Mouse (Mus musculus) gastrocnemius, adult 18-20 months (tissue): Measurements from ENCODE around the gene Usp36. TPM values are rescaled to one million over a fixed set of nuclear protein-coding genes. Genes with fewer than 3 reads are reported as not detected.
"Not testable (repeated sequence)": the region's sequence is repeated elsewhere in the genome, so short reads cannot be mapped to it uniquely, and the experiment has no call there.

ENCODE experiments used
- DNase-seq: peaks from one replicate; pipeline ENCODE4 v3.0.0; 2021; ENCODE audit warnings: low spot score
- total RNA-seq, 2 experiments: library from RNA; stranded (reverse); gene quantifications; 2 replicates each; pipeline ENCODE4 v1.2.3; 2021

The Usp36 gene
- total RNA-seq, 2 experiments from 2014 or later, result 12.9 to 14.1 TPM

DNA sequence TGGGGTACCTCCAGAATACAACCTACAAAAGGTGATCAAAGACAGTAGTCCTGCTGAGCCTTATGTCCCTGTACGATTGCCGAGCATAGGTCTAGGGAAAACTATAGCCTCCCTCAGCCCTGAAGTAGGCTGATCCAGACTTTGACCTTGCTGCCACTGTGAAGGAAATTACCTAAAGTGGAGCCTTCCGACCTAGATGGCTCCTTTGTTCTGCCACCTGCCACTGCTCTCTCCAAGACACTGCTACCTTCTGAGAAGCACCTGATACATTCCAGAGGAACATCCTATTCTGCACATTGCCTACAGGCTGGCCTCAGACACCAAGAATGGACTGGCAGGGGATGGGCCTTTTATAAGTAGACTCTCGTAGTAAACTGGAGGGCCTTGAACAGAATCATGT lies 13.9 kb upstream of the Usp36 start:
- DNase-seq, result not testable (repeated sequence)

DNA sequence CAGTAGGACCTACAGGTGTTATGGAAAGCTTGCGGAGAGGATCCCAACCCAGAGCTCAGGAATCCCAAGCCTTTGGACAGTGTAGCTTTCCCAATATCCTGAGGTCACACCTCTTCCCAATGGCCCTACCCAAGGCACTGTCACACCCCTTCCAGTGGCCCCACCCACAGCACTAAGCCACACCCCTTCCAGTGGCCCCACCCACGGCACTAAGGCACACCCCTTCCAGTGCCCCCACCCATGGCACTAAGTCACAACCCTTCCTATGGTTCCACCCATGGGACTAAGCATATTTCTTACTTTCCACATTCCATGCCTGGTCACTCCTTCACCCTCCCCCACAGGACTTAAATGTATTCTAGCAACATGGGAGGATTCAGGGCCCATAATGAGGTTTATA lies 8.8 kb upstream of the Usp36 start:
- DNase-seq, result no peak

DNA sequence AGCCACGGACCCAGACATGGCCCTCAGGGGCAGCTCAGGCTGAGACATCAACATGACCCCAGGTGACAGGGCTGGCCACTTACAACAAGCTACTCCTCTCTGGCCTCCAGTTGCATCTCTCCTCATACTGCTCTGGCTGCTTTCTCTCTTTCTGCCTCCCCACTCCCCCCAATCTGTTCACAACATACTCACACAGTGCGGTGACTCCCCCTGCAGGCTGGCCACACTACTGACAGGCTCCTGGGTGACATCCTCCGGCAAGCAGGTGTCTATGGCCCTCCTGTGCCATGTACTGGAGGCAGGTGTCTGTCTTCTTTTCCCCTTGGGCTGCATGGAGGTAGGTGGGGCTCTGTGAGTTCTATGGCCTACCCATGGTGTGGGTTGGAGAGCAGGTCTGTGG lies 7.9 kb upstream of the Usp36 start:
- no peak for DNase-seq

DNA sequence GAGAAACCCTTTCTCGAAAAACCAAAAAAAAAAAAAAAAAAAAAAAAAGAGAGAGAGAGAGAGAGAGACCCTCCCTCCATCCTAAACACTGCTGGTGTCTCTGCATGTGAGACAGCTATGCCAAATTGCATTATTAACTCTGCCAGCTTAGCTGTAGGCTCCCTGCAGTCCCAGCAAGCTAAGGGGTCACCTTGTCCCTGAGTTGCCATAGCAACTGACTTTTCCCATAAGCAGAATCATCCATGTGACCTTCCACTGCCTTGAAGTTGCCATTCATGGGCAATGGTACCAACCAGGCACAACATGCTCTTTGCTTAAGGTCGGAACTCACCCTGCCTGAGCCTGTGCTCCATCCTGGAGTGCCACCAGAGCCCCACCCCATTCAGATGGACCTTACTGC lies 5.0 kb upstream of the Usp36 start:
- DNase-seq, result no peak

DNA sequence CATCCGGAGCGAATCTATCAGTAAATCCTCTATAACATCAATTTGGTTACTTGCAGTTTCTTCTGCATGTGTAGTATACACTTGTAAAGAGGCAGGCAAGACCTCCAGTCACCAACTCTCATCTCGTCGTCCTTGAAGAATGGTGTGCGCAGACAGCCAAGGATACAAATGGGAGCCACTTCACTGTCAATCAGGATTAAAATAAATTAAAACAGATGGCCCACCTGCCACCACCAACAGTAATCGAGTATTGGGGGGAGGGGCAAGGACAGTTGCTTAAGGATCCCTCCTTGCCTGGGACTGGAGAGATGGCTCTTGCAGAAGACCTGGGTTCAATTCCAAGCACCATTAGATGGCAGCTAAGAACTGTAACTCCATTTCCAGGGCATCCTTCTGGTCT lies 2.6 kb upstream of the Usp36 start:
- no peak for DNase-seq

DNA sequence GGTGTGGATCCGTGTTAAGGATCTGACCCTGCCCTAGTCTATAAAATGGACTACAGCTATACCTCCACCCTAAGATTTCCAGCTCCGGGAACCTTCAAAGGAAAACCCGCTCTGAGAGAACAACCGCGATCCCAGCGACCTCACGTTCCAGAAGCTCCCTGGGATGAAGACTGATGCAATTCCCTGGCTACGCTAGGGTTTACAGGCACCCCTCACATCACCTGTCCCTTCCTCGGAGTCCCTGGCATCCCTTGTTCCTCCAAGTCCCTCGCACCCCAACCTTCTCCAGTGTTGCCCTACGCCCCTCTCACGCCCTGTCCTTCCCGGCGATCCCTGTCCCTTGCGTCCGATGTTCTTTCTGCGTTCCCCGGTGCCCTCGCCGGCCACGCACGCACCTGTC lies 482 bp downstream of the Usp36 start:
- DNase-seq, result no peak

DNA sequence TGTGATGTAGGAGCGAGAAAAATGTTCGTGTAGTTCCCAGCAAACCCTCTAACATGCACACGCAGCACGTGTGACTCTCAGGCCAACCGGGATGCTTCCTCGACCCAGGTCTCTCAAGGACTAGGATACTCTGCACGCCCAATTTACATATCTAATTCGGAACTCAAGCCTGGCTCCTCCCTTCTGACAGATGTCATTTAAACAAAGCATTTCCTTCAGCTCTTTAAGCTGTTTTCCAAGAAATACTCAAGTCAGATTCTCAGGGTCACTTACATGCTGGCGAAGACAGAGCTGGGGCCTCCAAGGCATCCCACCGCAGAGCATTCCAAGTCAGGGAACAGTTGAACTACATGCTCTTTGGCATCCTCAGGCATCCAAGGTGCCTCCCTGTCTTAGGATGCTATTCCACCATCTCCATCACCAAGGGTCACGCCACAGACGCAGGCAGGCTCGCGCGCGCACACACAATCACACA lies 970 bp downstream of the Usp36 start:
- peak; percentile 18 for DNase-seq

DNA sequence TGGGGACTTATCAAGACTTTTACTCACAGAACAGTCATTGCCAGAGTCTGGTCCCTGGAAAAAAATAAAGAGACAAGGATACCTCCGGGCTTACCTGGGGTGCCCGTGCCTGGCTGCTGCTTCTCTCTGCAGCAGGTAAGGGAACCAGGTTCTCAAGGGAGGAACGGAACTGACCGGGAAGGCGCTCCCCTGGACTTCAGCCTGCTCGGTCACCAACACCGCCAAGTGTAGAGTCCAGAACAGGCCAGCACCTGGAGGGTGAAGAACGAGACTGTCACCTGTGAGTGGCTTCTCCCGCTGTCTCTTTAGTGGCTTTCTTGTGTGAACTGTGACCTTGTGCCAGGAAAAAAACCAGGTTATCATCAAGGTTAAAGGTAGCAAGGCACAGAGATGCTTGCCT lies 2.5 kb downstream of the Usp36 start:
- DNase-seq, result no peak

DNA sequence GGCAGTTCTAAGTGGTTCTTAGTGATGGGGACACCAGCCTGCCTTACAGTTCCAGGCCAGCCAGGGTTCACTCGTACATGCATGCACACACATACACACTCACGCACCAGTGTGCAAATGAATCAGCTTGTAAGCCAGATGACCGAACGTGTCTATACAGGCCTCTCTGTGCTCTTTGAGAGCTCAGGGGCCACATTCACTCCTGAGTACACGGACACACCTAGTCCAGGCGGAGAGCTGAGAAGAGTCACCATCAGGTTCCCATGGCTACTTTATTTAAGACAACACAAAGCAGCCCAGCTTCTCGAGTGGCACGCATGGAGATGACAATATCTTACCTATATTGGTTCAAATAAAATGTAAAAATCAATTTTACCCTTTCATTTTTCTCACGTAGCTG lies 3.6 kb downstream of the Usp36 start:
- DNase-seq, result no peak

DNA sequence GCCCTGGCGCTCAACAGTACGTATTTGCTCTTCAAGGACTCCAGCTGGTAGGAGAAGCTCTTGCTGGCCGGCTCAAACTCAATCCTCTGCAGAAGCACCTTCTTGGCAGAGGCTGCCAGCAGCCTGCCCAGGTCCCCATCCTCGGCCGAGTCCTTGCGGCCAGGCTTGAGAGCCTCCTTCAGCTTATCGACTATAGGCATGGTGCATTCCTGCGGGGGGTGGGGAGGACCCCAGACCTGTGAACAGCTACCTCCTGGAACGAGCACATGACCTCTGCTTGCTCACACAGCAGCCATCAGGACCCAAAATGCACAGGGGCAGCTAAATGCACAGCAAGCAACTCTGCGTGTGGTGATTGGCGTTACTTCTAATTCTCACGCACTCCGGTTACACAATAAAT lies 4.3 kb downstream of the Usp36 start:
- DNase-seq, result no peak

DNA sequence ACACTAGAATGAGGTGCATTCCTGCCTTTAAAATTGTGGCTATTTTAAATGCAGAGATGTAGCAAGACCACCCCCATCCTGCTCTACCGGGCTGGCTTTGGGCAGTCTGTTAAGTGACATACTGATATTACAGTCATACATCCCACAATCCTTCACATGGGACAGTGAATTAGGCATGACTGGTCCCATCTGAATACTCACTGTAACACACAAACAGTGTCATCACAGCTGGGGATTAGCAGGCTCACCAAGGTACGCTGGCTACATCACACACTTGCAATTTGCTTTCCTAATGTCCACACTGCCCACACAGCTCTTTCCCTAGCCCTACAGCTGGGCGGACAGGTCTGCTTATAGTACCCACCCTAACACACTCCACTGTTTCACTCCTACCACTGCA lies 9.8 kb downstream of the Usp36 start:
- DNase-seq, result no peak

DNA sequence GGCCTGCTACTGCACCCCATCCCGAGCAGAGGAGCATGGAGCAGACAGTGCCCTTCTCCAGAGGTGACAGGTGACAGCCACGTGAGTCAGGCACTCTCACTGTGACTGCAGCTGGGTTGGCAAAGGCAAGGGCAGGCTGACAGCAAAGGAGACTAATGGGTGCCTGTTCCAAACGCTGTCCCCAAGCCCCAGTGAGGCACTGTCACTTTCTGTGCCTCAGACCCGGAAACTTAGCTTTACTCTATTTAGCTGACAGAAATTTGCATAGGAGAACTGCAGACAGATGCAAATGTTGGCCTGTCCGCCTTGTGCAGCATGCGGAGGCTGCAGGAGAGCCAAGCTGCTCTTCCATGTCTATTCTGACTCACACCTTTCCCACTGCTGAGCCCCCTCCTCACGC lies 13.7 kb downstream of the Usp36 start:
- peak; percentile 25 for DNase-seq

DNA sequence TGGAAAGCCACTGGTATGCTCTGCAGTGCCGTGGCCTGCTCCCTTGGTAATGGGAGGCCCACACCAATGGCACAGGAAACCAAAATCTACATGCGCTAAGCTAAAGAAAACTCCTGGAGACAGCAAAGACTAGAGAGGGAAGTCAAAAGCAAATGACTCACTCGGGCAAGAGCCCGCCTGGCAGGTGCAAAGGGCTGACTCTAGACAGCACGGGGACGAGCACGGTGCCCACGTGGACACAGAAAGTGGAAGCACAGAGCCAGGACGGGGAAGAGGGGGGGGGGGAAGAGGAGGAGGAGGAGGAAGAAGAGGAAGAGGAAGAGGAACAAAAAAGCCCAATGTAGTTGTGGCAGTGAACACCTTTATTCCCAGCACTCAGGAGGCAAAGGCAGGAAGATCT lies 15.0 kb downstream of the Usp36 start:
- no peak for DNase-seq

DNA sequence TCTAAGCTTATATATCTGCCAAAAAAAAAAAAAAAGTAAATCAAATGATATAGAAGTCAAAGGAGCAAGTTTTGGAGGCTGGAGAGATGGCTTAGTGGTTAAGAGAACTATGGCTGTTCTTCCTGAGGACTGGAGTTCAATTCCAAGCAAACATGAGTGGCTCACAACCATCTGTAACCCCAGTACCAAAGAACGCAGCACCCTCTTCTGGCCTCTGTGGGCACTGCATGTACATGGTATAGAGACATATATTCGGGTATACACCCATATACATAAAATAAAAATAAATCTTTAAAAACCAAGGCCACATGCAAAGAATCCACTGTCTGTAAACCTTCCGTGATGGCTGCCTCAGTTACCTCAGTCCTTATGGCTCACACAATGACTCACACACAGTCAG lies 20.2 kb downstream of the Usp36 start:
- no peak for DNase-seq

DNA sequence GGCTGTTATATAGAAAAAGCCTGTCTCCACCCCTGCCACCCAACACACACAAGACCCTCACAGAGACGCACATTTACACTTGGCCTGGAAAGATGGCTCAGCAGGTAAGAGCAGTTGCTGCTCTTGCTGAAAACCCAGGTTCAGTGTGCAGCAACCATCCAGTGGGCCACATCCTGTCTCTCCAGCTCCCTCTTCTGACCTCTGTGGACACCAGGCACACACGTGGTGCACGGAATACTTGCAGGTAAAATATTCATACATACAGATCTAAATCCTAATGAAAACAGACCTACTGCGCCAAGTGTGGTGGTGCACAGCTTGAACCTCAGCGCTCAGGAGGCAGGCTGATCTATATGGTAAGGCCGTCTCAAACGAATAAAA lies 23.4 kb downstream of the Usp36 start:
- no peak for DNase-seq

DNA sequence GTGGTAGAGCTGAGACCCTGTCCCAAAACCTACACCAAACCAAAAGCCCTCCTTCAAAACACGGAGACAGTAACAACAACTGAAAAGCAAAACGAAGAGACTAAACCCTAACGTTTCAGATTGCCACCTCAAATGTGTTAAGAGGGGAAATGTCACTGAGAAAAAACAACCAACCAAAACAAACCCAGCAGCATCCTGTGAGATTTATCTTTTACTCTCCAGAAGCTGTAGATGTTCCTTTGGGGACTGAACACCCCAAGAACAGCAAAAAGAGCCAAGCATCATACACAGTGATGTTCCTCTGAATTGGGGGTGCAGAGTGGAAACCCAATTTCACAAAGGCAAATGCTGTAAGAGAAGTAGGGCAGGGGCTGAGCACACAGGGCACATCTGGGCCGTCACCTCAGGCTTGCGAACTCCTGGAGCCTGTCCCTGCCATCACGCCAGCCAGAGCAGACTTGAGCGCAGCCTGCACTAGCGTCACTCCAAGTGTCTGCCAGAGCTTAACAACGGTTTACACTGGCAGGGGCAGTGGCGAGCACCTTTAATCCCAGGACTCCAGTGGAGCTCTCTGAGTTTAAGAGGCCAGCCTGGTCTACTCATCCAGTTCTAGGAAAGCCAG lies 23.9 kb downstream of the Usp36 start:
- DNase-seq, result peak; percentile 39

DNA sequence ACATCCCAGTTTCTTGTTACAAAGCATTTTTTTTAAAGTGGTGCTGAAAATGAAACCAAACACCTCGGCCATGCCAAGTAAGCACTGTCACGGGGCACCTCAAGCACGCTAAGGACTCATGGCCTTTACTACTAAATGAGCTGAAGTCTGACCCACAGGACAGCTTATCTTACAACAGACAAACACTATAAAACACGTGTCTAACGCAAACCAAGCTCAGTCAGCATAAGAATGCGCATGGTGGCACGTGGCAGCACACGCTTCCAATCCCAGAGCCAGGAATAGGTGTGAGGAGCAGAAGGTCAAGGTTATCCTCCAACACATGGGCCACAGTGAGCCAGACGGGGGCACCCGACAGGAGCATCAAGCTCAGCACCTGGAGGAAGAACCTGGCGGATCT lies 24.4 kb downstream of the Usp36 start:
- DNase-seq, result peak; percentile 32

DNA sequence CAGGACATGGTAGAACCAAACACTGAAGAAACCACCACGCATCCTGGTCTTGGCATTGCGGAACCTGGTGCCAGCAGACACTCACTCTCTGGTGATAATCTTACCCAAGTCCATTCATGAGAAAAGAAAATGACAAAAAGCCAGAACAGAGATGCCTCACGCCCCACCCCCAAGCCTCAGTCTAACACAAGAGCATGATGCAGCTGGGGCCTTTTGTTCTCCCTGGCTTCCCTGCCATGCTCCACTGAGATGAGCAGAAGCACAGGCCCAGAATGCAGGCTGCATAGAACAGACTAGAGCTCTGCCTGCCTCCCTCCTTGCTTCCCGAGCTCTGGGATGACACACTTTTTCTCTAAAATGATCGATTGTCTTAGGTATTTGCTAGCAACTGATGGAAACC lies 26.9 kb downstream of the Usp36 start:
- no peak for DNase-seq

DNA sequence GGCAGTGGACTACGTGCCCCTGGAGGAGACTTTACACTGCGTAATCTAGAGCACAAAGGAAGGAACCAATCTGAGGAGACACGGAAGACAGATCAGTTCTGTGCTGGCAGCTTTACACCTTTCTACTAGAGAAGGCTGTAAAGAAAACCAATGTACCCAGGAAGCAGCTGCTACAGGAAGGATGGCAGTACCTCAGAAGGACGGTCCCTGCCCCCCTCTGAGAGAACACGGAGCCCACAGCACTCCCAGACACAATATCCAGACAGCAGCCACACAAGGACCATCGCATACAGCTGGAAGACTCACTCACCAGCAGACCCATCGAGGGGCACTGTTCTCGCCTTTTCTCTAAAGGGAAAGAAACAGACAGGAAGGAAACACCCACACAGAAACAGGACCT lies 30.0 kb downstream of the Usp36 start:
- DNase-seq, result no peak

DNA sequence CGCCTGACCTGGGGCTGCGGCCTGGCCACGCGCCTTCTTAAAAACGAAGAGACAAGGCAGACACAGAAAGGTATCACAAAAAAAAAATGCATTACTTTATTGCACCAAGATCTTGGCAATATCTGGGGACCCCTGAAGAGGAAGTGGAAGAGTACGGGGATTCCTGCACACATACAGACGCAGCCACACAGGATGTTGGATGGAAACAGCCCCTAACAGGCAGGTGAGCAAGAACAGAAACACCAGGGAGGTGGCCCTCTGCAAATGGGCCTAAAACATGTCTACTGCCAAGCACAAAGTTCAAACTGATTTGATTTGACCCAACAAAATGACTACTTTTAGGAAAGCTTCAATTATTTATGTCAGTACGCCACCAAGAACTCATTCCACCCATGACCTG lies 30.5 kb downstream of the Usp36 start:
- DNase-seq, result no peak

DNA sequence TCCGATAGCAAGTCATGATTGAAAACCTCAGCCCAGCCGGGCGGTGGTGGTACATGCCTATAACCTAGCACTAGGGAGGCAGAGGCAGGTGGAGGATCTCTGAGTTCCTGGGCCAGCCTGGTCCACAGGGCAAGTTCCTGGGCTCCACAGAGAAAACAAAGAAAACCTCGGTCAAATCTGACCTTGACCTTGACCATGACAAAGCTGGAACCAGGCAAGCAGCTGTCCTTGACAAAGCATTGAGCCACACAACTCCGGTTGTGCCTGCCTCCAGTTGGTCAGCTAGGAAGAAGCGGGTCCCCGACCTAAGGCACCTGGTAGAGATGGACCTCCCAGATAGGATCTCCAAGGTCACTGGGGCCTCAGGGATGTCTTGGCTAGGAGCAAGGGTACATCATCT lies 33.7 kb downstream of the Usp36 start:
- DNase-seq, result no peak

DNA sequence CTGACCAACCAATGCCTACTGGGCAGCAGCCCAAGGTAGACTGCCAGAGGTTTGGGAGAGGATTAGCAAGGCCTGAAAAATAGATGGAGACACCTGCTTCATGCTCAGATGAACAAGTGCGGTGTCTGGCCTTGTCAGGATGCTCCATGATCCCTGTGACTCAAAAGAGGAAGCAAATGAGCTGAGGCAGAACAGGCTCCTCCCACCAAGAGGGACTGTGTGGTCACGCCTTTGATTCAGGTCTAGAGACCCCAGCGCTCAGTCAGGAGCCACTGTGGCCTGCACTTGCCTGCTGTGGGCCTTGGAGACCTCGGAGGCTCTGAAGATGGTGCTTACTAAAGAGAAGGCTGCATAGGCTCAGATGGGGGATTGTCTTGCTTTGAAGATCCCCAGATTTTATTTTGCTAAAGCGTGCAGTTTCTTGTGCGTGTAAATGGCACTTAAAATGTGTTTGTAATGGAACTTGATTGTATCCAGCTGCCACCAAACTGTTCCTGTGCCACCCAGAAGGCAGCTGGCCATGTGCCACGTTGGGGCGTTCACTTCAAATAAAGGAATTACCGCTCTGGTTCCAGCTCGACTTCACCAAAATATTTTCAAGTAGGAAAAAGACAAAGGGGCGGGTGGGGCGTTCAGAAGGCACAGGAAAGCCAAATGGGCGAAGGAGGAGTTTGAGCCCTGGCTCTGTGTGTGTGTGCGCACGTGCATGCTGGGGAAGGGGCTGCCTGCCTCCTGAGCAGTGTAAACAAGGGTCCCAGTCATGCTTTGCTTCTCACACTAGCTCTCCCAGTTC lies 35.7 kb downstream of the Usp36 start:
- peak; percentile 49 for DNase-seq

DNA sequence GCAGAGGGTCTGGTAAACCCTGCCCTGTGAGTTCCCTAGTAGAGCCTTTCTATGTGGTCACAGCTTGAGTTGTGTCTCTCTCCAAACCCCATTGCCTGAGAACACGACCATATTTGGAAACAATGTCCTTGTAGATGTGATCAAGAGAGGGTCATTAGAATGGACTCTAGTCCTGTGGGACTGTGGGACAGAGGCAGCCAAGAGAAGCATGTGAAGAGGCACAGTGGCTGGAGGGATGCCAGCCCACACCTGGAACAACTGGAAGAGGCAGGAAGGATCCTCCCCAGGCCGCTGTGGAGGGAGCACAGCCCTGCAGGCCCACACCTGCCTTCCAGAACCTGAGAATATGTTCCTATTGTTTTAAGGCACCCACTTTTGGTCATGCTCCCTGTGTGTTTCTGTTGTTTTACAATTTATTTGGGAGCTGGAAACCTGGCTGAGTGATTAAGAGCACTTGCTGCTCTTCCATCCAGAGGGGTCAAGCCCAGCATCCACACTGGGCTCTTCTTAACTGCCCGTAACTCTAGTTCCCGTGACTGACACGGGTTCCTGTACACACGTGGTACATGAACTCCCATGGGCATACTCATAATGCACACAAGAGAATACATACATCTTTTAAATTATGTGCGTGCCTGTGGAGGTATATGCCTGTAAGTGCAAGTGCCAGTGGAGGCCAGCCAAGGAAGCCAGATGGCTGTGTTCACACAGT lies 36.4 kb downstream of the Usp36 start:
- DNase-seq, result no peak
